Mouse (Mus musculus) lung, adult 2 months (tissue): ENCODE measurements at regions not wholly inside any gene's neighbourhood (a gene's known extent, or its start where the extent isn't known, plus 50 kb on each side); places are given as distances from the start of the nearest gene placed in this dataset.
"Not testable (repeated sequence)": the region's sequence is repeated elsewhere in the genome, so short reads cannot be mapped to it uniquely, and the experiment has no call there.

ENCODE experiments used
- CTCF ChIP-seq: fragments of 200-500 bp; IDR thresholded peaks from 2 replicates; pipeline ENCODE4 v1.5.1; 2011; ENCODE audit warnings: mild to moderate bottlenecking, low read length, control low read depth; ENCODE audit not compliant: insufficient read depth
- POLR2A ChIP-seq: fragments of 200-500 bp; IDR thresholded peaks from 2 replicates; pipeline ENCODE4 v1.6.1; 2011; ENCODE audit warnings: low read depth, mild to moderate bottlenecking, control low read depth, low read length, borderline replicate concordance; ENCODE audit errors: extremely low read depth

DNA sequence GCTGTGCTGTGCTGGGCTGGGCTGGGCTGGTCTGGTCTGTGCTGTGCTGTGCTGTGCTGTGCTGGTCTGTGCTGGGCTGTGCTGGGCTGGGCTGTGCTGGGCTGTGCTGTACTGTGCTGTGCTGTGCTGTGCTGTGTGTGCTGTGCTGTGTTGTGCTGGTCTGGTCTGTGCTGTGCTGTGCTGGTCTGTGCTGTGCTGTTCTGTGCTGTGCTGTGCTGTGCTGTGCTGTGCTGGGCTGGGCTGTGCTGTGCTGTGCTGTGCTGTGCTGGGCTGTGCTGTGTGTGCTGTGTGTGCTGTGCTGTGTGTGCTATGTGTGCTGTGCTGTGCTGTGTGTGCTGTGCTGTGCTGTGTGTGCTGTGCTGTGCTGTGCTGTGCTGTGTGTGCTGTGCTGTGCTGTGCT, 118.1 kb downstream of the Fam43a start:
- not testable (repeated sequence) for TF ChIP-seq CTCF, POLR2A
